Mouse (Mus musculus) MEL (cell line): ENCODE measurements around the gene Mdfic.

Experiments used
- CTCF ChIP-seq, 3 experiments: IDR thresholded peaks in 2 of 3; conservative IDR thresholded peaks in 1 of 3; 2 replicates each; pipeline ENCODE4 v1.5.1; 2011 to 2012; ENCODE audit warnings: low read length in 3 of 3, low read depth in 2 of 3, mild to moderate bottlenecking in 2 of 3, improper control_type of control experiment in 1 of 3, inconsistent platforms in 1 of 3, mixed read lengths in 1 of 3, moderate library complexity in 1 of 3; ENCODE audit not compliant: control insufficient read depth in 1 of 3, insufficient read depth in 1 of 3, poor library complexity in 1 of 3, severe bottlenecking in 1 of 3
- E2F4 ChIP-seq: IDR thresholded peaks from 2 replicates; pipeline ENCODE4 v1.6.1; 2011; ENCODE audit warnings: low read depth, low read length, improper control_type of control experiment, borderline replicate concordance
- ELF1 ChIP-seq: IDR thresholded peaks from 2 replicates; pipeline ENCODE4 v1.6.1; 2014; ENCODE audit warnings: low read depth, mild to moderate bottlenecking, inconsistent platforms, low read length, improper control_type of control experiment, moderate library complexity
- EP300 ChIP-seq, 2 experiments: IDR thresholded peaks; 2 replicates each; pipeline ENCODE4 v1.6.1; 2011; ENCODE audit warnings: improper control_type of control experiment in 2 of 2, low read length in 2 of 2, low read depth in 1 of 2, mild to moderate bottlenecking in 1 of 2
- POLR2A ChIP-seq, 2 experiments: IDR thresholded peaks; 2 replicates each; pipeline ENCODE4 v1.6.1; 2011 to 2012; ENCODE audit warnings: low read length in 2 of 2, mild to moderate bottlenecking in 2 of 2, control low read depth in 1 of 2, improper control_type of control experiment in 1 of 2, low read depth in 1 of 2, moderate library complexity in 1 of 2; ENCODE audit not compliant: control insufficient read depth in 1 of 2, insufficient read depth in 1 of 2, poor library complexity in 1 of 2
- SMC3 ChIP-seq: IDR thresholded peaks from 2 replicates; pipeline ENCODE4 v1.6.1; 2011; ENCODE audit warnings: low read depth, low read length, improper control_type of control experiment

DNA sequence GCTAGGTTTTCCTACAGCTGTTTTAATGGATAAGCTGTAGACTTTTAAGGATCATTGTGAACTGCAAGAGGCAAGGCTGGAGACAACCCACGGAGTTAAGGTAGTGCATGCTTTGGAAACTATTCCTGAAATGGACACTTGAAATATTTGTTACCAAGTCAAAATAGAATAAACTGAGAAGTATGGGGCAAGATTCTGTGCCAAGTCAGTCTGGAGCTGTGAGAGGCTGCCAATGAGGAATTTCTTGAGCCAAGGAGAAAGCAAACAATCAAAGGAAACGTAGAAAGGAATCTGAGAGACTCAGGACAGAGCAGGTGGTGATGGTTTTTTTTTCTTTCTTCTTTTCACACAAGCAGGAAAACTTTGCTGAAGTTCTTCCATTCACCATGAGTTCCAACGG, 119.4 kb downstream of the Mdfic start:
- TF ChIP-seq EP300 (IDR thresholded peaks at IDR 0.05; ENCODE audit: low read depth in 1 of 2, low read length in 2 of 2) (no peak), CTCF (IDR thresholded peaks at IDR 0.05 in 2 of 3, conservative IDR thresholded peaks at IDR 0.05 in 1 of 3; ENCODE audit: control insufficient read depth in 1 of 3, insufficient read depth in 1 of 3, low read depth in 2 of 3, low read length in 3 of 3, poor library complexity in 1 of 3, severe bottlenecking in 1 of 3) (no peak), POLR2A (IDR thresholded peaks at IDR 0.05; ENCODE audit: control insufficient read depth in 1 of 2, insufficient read depth in 1 of 2, low read depth in 1 of 2, low read length in 2 of 2, poor library complexity in 1 of 2) (no peak), SMC3 (no peak), E2F4 (no peak), ELF1 (no peak)
